In the genomic region with DNA sequence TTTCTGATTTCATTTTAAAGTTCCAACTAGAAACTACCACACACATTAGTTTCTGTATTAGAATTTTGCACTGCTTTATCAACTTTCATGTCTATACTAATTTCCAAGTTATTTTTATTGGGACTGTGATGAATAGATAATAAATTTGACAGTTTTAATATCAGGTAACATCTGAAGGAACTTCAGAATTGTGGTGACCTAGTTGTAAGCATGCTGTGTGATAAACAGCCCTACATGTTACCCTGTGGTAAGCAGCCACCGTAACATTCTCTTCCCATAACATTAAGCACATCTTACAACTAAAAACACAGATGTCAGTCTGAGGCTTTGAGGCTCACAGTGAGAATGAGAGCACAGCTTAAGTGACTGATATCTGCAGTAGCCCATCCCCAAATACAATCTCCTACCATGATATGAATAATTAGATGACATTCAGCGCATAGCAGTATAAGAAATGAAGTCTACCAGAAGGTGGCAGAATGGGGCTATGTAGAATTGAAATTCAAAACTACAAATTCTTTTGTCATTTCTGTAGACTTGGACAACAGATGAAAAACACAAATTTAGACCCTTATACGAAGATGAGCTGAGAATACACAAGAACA, we compare ENCODE assay signal across 11 mouse cellular contexts. TPM values are rescaled to one million over a fixed set of nuclear protein-coding genes. Genes with fewer than 3 reads are reported as not detected.
DNase-seq lines count a peak whose midpoint lies in the region; ATAC-seq and TF ChIP-seq lines count a peak whose summit lies in the region.
"Had no signal": no experiment of that assay in that cellular context is flagged by ENCODE, and none has a peak within 500 bp of the region (broad histone marks: within the 10 kb centered on the region; RNA-seq: fewer than 3 reads in every experiment).

No protein-coding gene starts in this region.

- peak; percentile 9 for DNase-seq in kidney, adult 2 months
- DNase-seq in kidney, postnatal 10 days, result no peak
- DNase-seq in midbrain, embryonic 14.5 days, result peak; percentile 69
- peak; percentile 53 for DNase-seq in brain, adult 2 months (ENCODE audit: low read depth, low spot score)
- DNase-seq in stomach, postnatal 0 days (ENCODE audit: low spot score), result no peak
- DNase-seq: heart, postnatal 36 days; kidney, adult 8-10 months; thymus, adult 2 months had no signal

- TF ChIP-seq CTCF in kidney, adult 2 months (conservative IDR thresholded peaks at IDR 0.05; ENCODE audit: insufficient read depth, insufficient read length, low read depth, low read length), result no peak
- peak; percentile 69 for TF ChIP-seq CTCF in stomach, postnatal 0 days (IDR thresholded peaks at IDR 0.05; ENCODE audit: low read depth)

- no peaks in the 10 kb centered on the region for H3K9me3 ChIP-seq in midbrain, embryonic 14.5 days (ENCODE audit: control insufficient read depth, low read length)
- no peaks in the 10 kb centered on the region for H3K9me3 ChIP-seq in midbrain, embryonic 13.5 days
- no peaks in the 10 kb centered on the region for H3K9me3 ChIP-seq in stomach, postnatal 0 days (ENCODE audit: control insufficient read depth, low read length)
- H3K9me3 ChIP-seq: megakaryocyte, embryonic 14.5 days had no signal

- H3K4me2 ChIP-seq in midbrain, embryonic 14.5 days (ENCODE audit: low read length), result no peak overlapping the region
- no peak overlapping the region for H3K4me2 ChIP-seq in midbrain, embryonic 13.5 days (replicated peaks)
- no peak overlapping the region for H3K4me2 ChIP-seq in stomach, postnatal 0 days (replicated peaks; ENCODE audit: low read depth)

- no peaks in the 10 kb centered on the region for H3K27me3 ChIP-seq in kidney, adult 2 months (replicated peaks; ENCODE audit: control insufficient read depth, insufficient read depth, low read length)
- no peaks in the 10 kb centered on the region for H3K27me3 ChIP-seq in midbrain, embryonic 14.5 days (ENCODE audit: control insufficient read depth, insufficient read depth, low read length)
- H3K27me3 ChIP-seq in midbrain, embryonic 13.5 days, result no peaks in the 10 kb centered on the region
- H3K27me3 ChIP-seq in stomach, postnatal 0 days (ENCODE audit: control insufficient read depth, insufficient read depth, low read length), result no peaks in the 10 kb centered on the region
- H3K27me3 ChIP-seq: megakaryocyte, embryonic 14.5 days had no signal

- no peak overlapping the region for H3K4me3 ChIP-seq in kidney, adult 2 months (ENCODE audit: insufficient read depth, low read depth, low read length)
- H3K4me3 ChIP-seq in midbrain, embryonic 14.5 days (replicated peaks; ENCODE audit: low read depth, low read length), result no peak overlapping the region
- H3K4me3 ChIP-seq in midbrain, embryonic 13.5 days (replicated peaks), result no peak overlapping the region
- no peak overlapping the region for H3K4me3 ChIP-seq in stomach, postnatal 0 days (ENCODE audit: low read depth, low read length)
- H3K4me3 ChIP-seq: megakaryocyte, embryonic 14.5 days had no signal

- H3K9ac ChIP-seq in midbrain, embryonic 14.5 days (replicated peaks; ENCODE audit: low read length), result no peak overlapping the region
- H3K9ac ChIP-seq in midbrain, embryonic 13.5 days (replicated peaks), result no peak overlapping the region
- H3K9ac ChIP-seq in stomach, postnatal 0 days (ENCODE audit: low read length), result no peak overlapping the region

- no peaks in the 10 kb centered on the region for H3K4me1 ChIP-seq in kidney, adult 2 months (ENCODE audit: control insufficient read depth, insufficient read depth, low read length)
- H3K4me1 ChIP-seq in midbrain, embryonic 14.5 days (ENCODE audit: control insufficient read depth, insufficient read depth, low read length), result no peaks in the 10 kb centered on the region
- no peaks in the 10 kb centered on the region for H3K4me1 ChIP-seq in midbrain, embryonic 13.5 days (replicated peaks)
- H3K4me1 ChIP-seq in stomach, postnatal 0 days (replicated peaks; ENCODE audit: control insufficient read depth, insufficient read depth), result no peaks in the 10 kb centered on the region

- 70% methylated on average over 3 of the region's 3 CpGs for WGBS in kidney, adult 2 months
- 84% methylated on average over 3 of the region's 3 CpGs for WGBS in midbrain, embryonic 14.5 days
- 88% methylated on average over 3 of the region's 3 CpGs for WGBS in midbrain, embryonic 13.5 days
- 68% methylated on average over 3 of the region's 3 CpGs for WGBS in stomach, postnatal 0 days

- TF ChIP-seq POLR2A in kidney, adult 2 months (IDR thresholded peaks at IDR 0.05; ENCODE audit: low read depth, low read length), result no peak

- ATAC-seq in midbrain, embryonic 14.5 days (ENCODE audit: low FRiP score, low TSS enrichment), result no peak
- ATAC-seq in midbrain, embryonic 13.5 days, result no peak
- ATAC-seq in stomach, postnatal 0 days (ENCODE audit: low FRiP score, low TSS enrichment), result no peak
- no peak for ATAC-seq in megakaryocyte, adult 5-6 weeks (ENCODE audit: poor library complexity, severe bottlenecking)

- H3K36me3 ChIP-seq in kidney, adult 2 months (ENCODE audit: control insufficient read depth, insufficient read depth, low read length), result no peaks in the 10 kb centered on the region
- 0 out of 2 replicates have a peak, but pooled peaks cover 7% of the 10 kb centered on the region for H3K36me3 ChIP-seq in midbrain, embryonic 14.5 days (ENCODE audit: control insufficient read depth, insufficient read depth, low read length)
- H3K36me3 ChIP-seq in midbrain, embryonic 13.5 days, result no peaks in the 10 kb centered on the region
- no peaks in the 10 kb centered on the region for H3K36me3 ChIP-seq in stomach, postnatal 0 days (ENCODE audit: control insufficient read depth, insufficient read depth, low read length)

- TF ChIP-seq EP300 in stomach, postnatal 0 days (optimal IDR thresholded peaks at IDR 0.05), result no peak

- no peak overlapping the region for H3K27ac ChIP-seq in kidney, adult 2 months (ENCODE audit: insufficient read depth, low read depth, low read length)
- no peak overlapping the region for H3K27ac ChIP-seq in midbrain, embryonic 14.5 days (replicated peaks; ENCODE audit: low read depth, low read length)
- H3K27ac ChIP-seq in midbrain, embryonic 13.5 days, result no peak overlapping the region
- no peak overlapping the region for H3K27ac ChIP-seq in stomach, postnatal 0 days (replicated peaks)

RNA-seq across cellular contexts. Expression of a gene that starts 20.5 kb away (rescaled TPM):
- polyA plus RNA-seq in kidney, adult 2 months (2012; rRNA removed), result 20.6 and 23.3 TPM in 2 replicates
- polyA plus RNA-seq in midbrain, embryonic 14.5 days (2014; fragmentation: Nextera tagmentation; extraction: Ambion mirVana), result 143 and 186 TPM in 2 replicates
- polyA plus RNA-seq in midbrain, embryonic 13.5 days (2015; fragmentation: Nextera tagmentation; extraction: Ambion mirVana), result 119 and 126 TPM in 2 replicates
- polyA plus RNA-seq in stomach, postnatal 0 days (2015; fragmentation: Nextera tagmentation; extraction: Ambion mirVana), result 27.8 and 28.8 TPM in 2 replicates
- 47.3 and 50.7 TPM in 2 replicates for total RNA-seq in megakaryocyte, adult 5-6 weeks (2015)
- 58.2 and 59.8 TPM in 2 replicates for total RNA-seq in megakaryocyte, adult 5-6 weeks (2017)

RNA-seq across cellular contexts. Expression of a gene that starts 59.9 kb away (rescaled TPM):
- polyA plus RNA-seq in kidney, adult 2 months (2012; rRNA removed), result 0.68 and 0.84 TPM in 2 replicates
- polyA plus RNA-seq in midbrain, embryonic 14.5 days (2014; fragmentation: Nextera tagmentation; extraction: Ambion mirVana), result 8.4 and 10.2 TPM in 2 replicates
- 6.6 and 7.0 TPM in 2 replicates for polyA plus RNA-seq in midbrain, embryonic 13.5 days (2015; fragmentation: Nextera tagmentation; extraction: Ambion mirVana)
- 3.0 and 3.1 TPM in 2 replicates for polyA plus RNA-seq in stomach, postnatal 0 days (2015; fragmentation: Nextera tagmentation; extraction: Ambion mirVana)
- not detected in 2 replicates for total RNA-seq in megakaryocyte, adult 5-6 weeks (2015)
- total RNA-seq in megakaryocyte, adult 5-6 weeks (2017), result 0.15 TPM in 1 of 2 replicates, not detected in the other

Comparison
In these comparisons a context has a peak if more than half of its experiments do, and no peak if none do; other contexts are left out.
1. DNase-seq: peak in kidney, adult 2 months (single experiment), midbrain, embryonic 14.5 days (single experiment) and brain, adult 2 months (single experiment); none in kidney, postnatal 10 days (single experiment) and stomach, postnatal 0 days (single experiment).